Mouse (Mus musculus): ENCODE data around the gene Hoxb8. TPM values are rescaled to one million over a fixed set of nuclear protein-coding genes. Genes with fewer than 3 reads are reported as not detected.

The Hoxb8 gene
- polyA plus RNA-seq, 1 experiment, result not detected

- TF ChIP-seq GATA1 (IDR thresholded peaks at IDR 0.05; ENCODE audit: low read length) (no peak), TAL1 (IDR thresholded peaks at IDR 0.05; ENCODE audit: low read length) (no peak)
- Histone ChIP-seq H3K4me3 (replicated peaks) (no peak overlapping the region), H3K4me1 (ENCODE audit: control insufficient read depth) (no peaks in the 10 kb centered on the region), H3K27me3 (ENCODE audit: control insufficient read depth) (peaks cover 98% of the 10 kb centered on the region), H3K36me3 (ENCODE audit: control insufficient read depth) (no peaks in the 10 kb centered on the region), H3K9me3 (ENCODE audit: control insufficient read depth, low read length) (no peaks in the 10 kb centered on the region)
These were observed 17.2 kb upstream of the Hoxb8 start for GRCm38 (mm10) chr11:96264390-96265020.

GRCm38 (mm10) chr11:96265954-96266353, 15.8 kb upstream of the Hoxb8 start:
- Histone ChIP-seq H3K9me3 (ENCODE audit: control insufficient read depth, low read length) (no peaks in the 10 kb centered on the region), H3K27me3 (ENCODE audit: control insufficient read depth) (peaks cover 99% of the 10 kb centered on the region), H3K4me3 (replicated peaks) (no peak overlapping the region), H3K4me1 (ENCODE audit: control insufficient read depth) (no peaks in the 10 kb centered on the region), H3K36me3 (ENCODE audit: control insufficient read depth) (no peaks in the 10 kb centered on the region)
- TF ChIP-seq TAL1 (IDR thresholded peaks at IDR 0.05; ENCODE audit: low read length), result no peak
- no peak for TF ChIP-seq GATA1 (IDR thresholded peaks at IDR 0.05; ENCODE audit: low read length)

GRCm38 (mm10) chr11:96267021-96267920, 14.4 kb upstream of the Hoxb8 start:
- no peak for TF ChIP-seq TAL1 (IDR thresholded peaks at IDR 0.05; ENCODE audit: low read length)
- TF ChIP-seq GATA1 (IDR thresholded peaks at IDR 0.05; ENCODE audit: low read length), result no peak
- Histone ChIP-seq H3K9me3 (ENCODE audit: control insufficient read depth, low read length) (no peaks in the 10 kb centered on the region), H3K4me3 (replicated peaks) (no peak overlapping the region), H3K36me3 (ENCODE audit: control insufficient read depth) (no peaks in the 10 kb centered on the region), H3K27me3 (ENCODE audit: control insufficient read depth) (peaks cover 99% of the 10 kb centered on the region), H3K4me1 (ENCODE audit: control insufficient read depth) (no peaks in the 10 kb centered on the region)

GRCm38 (mm10) chr11:96268031-96268745, 13.5 kb upstream of the Hoxb8 start:
- no peak for TF ChIP-seq TAL1 (IDR thresholded peaks at IDR 0.05; ENCODE audit: low read length)
- TF ChIP-seq GATA1 (IDR thresholded peaks at IDR 0.05; ENCODE audit: low read length), result no peak
- Histone ChIP-seq H3K27me3 (ENCODE audit: control insufficient read depth) (peaks cover 99% of the 10 kb centered on the region), H3K9me3 (ENCODE audit: control insufficient read depth, low read length) (no peaks in the 10 kb centered on the region), H3K4me3 (replicated peaks) (no peak overlapping the region), H3K4me1 (ENCODE audit: control insufficient read depth) (no peaks in the 10 kb centered on the region), H3K36me3 (ENCODE audit: control insufficient read depth) (no peaks in the 10 kb centered on the region)

GRCm38 (mm10) chr11:96269869-96270268, 11.8 kb upstream of the Hoxb8 start:
- H3K9me3 ChIP-seq (ENCODE audit: control insufficient read depth, low read length), result no peaks in the 10 kb centered on the region
- H3K4me3 ChIP-seq (replicated peaks), result no peak overlapping the region
- H3K4me1 ChIP-seq (ENCODE audit: control insufficient read depth), result no peaks in the 10 kb centered on the region
- H3K27me3 ChIP-seq (ENCODE audit: control insufficient read depth), result peaks cover 99% of the 10 kb centered on the region
- TF ChIP-seq GATA1 (IDR thresholded peaks at IDR 0.05; ENCODE audit: low read length), result no peak
- no peak for TF ChIP-seq TAL1 (IDR thresholded peaks at IDR 0.05; ENCODE audit: low read length)
- no peaks in the 10 kb centered on the region for H3K36me3 ChIP-seq (ENCODE audit: control insufficient read depth)

- Histone ChIP-seq H3K4me1 (ENCODE audit: control insufficient read depth) (no peaks in the 10 kb centered on the region), H3K36me3 (ENCODE audit: control insufficient read depth) (no peaks in the 10 kb centered on the region), H3K9me3 (ENCODE audit: control insufficient read depth, low read length) (no peaks in the 10 kb centered on the region), H3K27me3 (ENCODE audit: control insufficient read depth) (peaks cover 100% of the 10 kb centered on the region), H3K4me3 (replicated peaks) (no peak within 1 kb of the TSS)
- TF ChIP-seq TAL1 (IDR thresholded peaks at IDR 0.05; ENCODE audit: low read length) (no peak), GATA1 (IDR thresholded peaks at IDR 0.05; ENCODE audit: low read length) (no peak)
These were observed 10.6 kb upstream of the Hoxb8 start, which contains the start of gene Hoxb9 for GRCm38 (mm10) chr11:96270996-96271540. TSS of gene Hoxb9 (plus strand) at chr11:96271457.

- no peaks in the 10 kb centered on the region for H3K9me3 ChIP-seq (ENCODE audit: control insufficient read depth, low read length)
- H3K4me3 ChIP-seq (replicated peaks), result no peak overlapping the region
- no peaks in the 10 kb centered on the region for H3K4me1 ChIP-seq (ENCODE audit: control insufficient read depth)
- no peaks in the 10 kb centered on the region for H3K36me3 ChIP-seq (ENCODE audit: control insufficient read depth)
- peaks cover 100% of the 10 kb centered on the region for H3K27me3 ChIP-seq (ENCODE audit: control insufficient read depth)
- TF ChIP-seq GATA1 (IDR thresholded peaks at IDR 0.05; ENCODE audit: low read length) (no peak), TAL1 (IDR thresholded peaks at IDR 0.05; ENCODE audit: low read length) (no peak)
These were observed 10.1 kb upstream of the Hoxb8 start for GRCm38 (mm10) chr11:96271541-96272011.

GRCm38 (mm10) chr11:96272024-96272921, 9.4 kb upstream of the Hoxb8 start:
- H3K9me3 ChIP-seq (ENCODE audit: control insufficient read depth, low read length), result no peaks in the 10 kb centered on the region
- H3K4me1 ChIP-seq (ENCODE audit: control insufficient read depth), result no peaks in the 10 kb centered on the region
- no peak overlapping the region for H3K4me3 ChIP-seq (replicated peaks)
- TF ChIP-seq TAL1 (IDR thresholded peaks at IDR 0.05; ENCODE audit: low read length) (no peak), GATA1 (IDR thresholded peaks at IDR 0.05; ENCODE audit: low read length) (no peak)
- peaks cover 100% of the 10 kb centered on the region for H3K27me3 ChIP-seq (ENCODE audit: control insufficient read depth)
- H3K36me3 ChIP-seq (ENCODE audit: control insufficient read depth), result no peaks in the 10 kb centered on the region

Data from erythroblast, embryonic 14.5 days (primary cell).